23 mouse cellular contexts compared by ENCODE assay signal in the genomic region with DNA sequence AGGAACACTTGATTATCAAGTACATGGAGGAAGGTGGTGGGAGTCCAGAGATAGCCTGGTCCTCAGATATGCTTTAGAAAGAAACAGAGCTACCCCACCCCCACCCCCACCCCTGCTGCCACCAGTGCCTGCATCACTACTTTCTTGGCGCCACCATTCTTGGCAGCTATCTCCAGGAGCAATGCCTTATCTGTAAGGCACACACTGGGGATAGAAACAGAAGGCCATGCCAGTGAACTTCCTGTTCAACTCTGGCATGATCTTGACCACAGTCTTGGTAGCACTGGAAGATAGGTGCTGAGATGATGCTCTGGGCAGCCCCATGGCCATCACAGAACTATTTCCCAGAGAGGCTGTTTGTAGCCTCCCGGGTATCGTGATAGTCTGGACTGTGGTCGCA. TPM values are rescaled to one million over a fixed set of nuclear protein-coding genes. Genes with fewer than 3 reads are reported as not detected.
DNase-seq lines count a peak whose midpoint lies in the region; ATAC-seq lines count a peak whose summit lies in the region.
"Had no signal": no experiment of that assay in that cellular context is flagged by ENCODE, and none has a peak within 500 bp of the region (broad histone marks: within the 10 kb centered on the region; RNA-seq: fewer than 3 reads in every experiment).

No protein-coding gene starts in this region.

- peak; percentile 37; the same call in 1 of the 2 replicates for ATAC-seq in liver, embryonic 12.5 days
- ATAC-seq in granulocyte monocyte progenitor cell, adult 5-6 weeks (replicated peaks; ENCODE audit: poor library complexity, severe bottlenecking), result peak; percentile 14; the same call in 1 of the 2 replicates
- peak; percentile 94 for ATAC-seq in megakaryocyte-erythroid progenitor cell, adult 5-6 weeks (replicated peaks; ENCODE audit: low FRiP score, low TSS enrichment, poor library complexity, severe bottlenecking)
- ATAC-seq in kidney, embryonic 14.5 days (ENCODE audit: low FRiP score, low TSS enrichment), result no peak
- ATAC-seq: forebrain, embryonic 13.5 days; forebrain, postnatal 0 days; hindbrain, postnatal 0 days had no signal

- H3K27ac ChIP-seq in liver, embryonic 12.5 days, result no peak overlapping the region
- no peak overlapping the region for H3K27ac ChIP-seq in kidney, embryonic 14.5 days (ENCODE audit: low read depth, low read length)
- H3K27ac ChIP-seq: embryonic facial prominence, embryonic 12.5 days; forebrain, embryonic 13.5 days; gastrocnemius, adult 2 months; heart, embryonic 10.5 days; hindbrain, embryonic 13.5 days; hindbrain, postnatal 0 days had no signal

- no peaks in the 10 kb centered on the region for H3K9me3 ChIP-seq in liver, embryonic 12.5 days (replicated peaks)
- no peaks in the 10 kb centered on the region for H3K9me3 ChIP-seq in kidney, embryonic 14.5 days (ENCODE audit: control insufficient read depth, low read length)
- H3K9me3 ChIP-seq: embryonic facial prominence, embryonic 12.5 days; forebrain, embryonic 13.5 days; heart, embryonic 10.5 days; hindbrain, embryonic 13.5 days had no signal

- H3K36me3 ChIP-seq in liver, embryonic 12.5 days, result no peaks in the 10 kb centered on the region
- no peaks in the 10 kb centered on the region for H3K36me3 ChIP-seq in kidney, embryonic 14.5 days (ENCODE audit: control insufficient read depth, insufficient read depth, low read length)
- H3K36me3 ChIP-seq: embryonic facial prominence, embryonic 12.5 days; heart, embryonic 10.5 days; hindbrain, embryonic 13.5 days had no signal

- peaks cover 4% of the 10 kb centered on the region; the same call in 1 of the 2 replicates for H3K4me1 ChIP-seq in liver, embryonic 12.5 days
- peaks cover 11% of the 10 kb centered on the region; the same call in 1 of the 2 replicates for H3K4me1 ChIP-seq in kidney, embryonic 14.5 days (ENCODE audit: control insufficient read depth, insufficient read depth, low read length)

- no peak for DNase-seq in liver
- DNase-seq in MEL-GATA-1-ER (ENCODE audit: extremely low read depth, low read depth), result peak; percentile 16
- DNase-seq in gastrocnemius, adult 8-10 months (ENCODE audit: low spot score in 2 of 2), result no peak
- DNase-seq: adrenal gland, adult 8-10 months; adrenal gland, postnatal 36 days; cerebellum, adult 8-10 months; cerebellum, postnatal 14 days; forebrain, postnatal 0 days; gastrocnemius, adult 2 months; gastrocnemius, postnatal 36 days; heart, adult 18-20 months; heart, postnatal 10 days; heart, postnatal 4 days had no signal

- H3K4me3 ChIP-seq in liver, embryonic 12.5 days, result no peak overlapping the region
- H3K4me3 ChIP-seq in kidney, embryonic 14.5 days (ENCODE audit: low read length), result no peak overlapping the region
- H3K4me3 ChIP-seq: embryonic facial prominence, embryonic 12.5 days; forebrain, embryonic 13.5 days; gastrocnemius, adult 2 months; heart, embryonic 10.5 days; hindbrain, embryonic 13.5 days had no signal

- 64% methylated on average over 4 of the region's 4 CpGs for WGBS in liver, embryonic 12.5 days (ENCODE audit: insufficient replicate concordance)
- WGBS in kidney, embryonic 14.5 days, result 95% methylated on average over 4 of the region's 4 CpGs

- no peak overlapping the region for H3K9ac ChIP-seq in liver, embryonic 12.5 days
- no peak overlapping the region for H3K9ac ChIP-seq in kidney, embryonic 14.5 days (ENCODE audit: low read depth, low read length)
- H3K9ac ChIP-seq: embryonic facial prominence, embryonic 12.5 days; forebrain, embryonic 13.5 days; forebrain, postnatal 0 days; hindbrain, embryonic 13.5 days had no signal

- H3K4me2 ChIP-seq in liver, embryonic 12.5 days, result no peak overlapping the region
- H3K4me2 ChIP-seq in kidney, embryonic 14.5 days (replicated peaks; ENCODE audit: low read depth, low read length), result no peak overlapping the region
- H3K4me2 ChIP-seq: embryonic facial prominence, embryonic 12.5 days; forebrain, embryonic 13.5 days; hindbrain, embryonic 13.5 days had no signal

- no peaks in the 10 kb centered on the region; the same call in 1 of the 2 replicates for H3K27me3 ChIP-seq in liver, embryonic 12.5 days (replicated peaks)
- H3K27me3 ChIP-seq in kidney, embryonic 14.5 days (ENCODE audit: control insufficient read depth, insufficient read depth, low read length), result no peaks in the 10 kb centered on the region
- H3K27me3 ChIP-seq: embryonic facial prominence, embryonic 12.5 days; forebrain, embryonic 13.5 days; hindbrain, embryonic 13.5 days had no signal

RNA-seq across cellular contexts. Expression of a gene that starts 55.3 kb away (rescaled TPM):
- polyA plus RNA-seq in liver, embryonic 12.5 days (2016; fragmentation: Nextera tagmentation; extraction: Ambion mirVana), result 0.82 and 0.84 TPM in 2 replicates
- total RNA-seq in granulocyte monocyte progenitor cell, adult 5-6 weeks (2014; fragmentation: Nextera tagmentation), result 0.47 TPM in 1 of 2 replicates, not detected in the other
- 2.0 and 2.6 TPM in 2 replicates for total RNA-seq in granulocyte monocyte progenitor cell, adult 5-6 weeks (2017)
- total RNA-seq in megakaryocyte-erythroid progenitor cell, adult 5-6 weeks (2014; fragmentation: Nextera tagmentation), result not detected in 2 replicates
- total RNA-seq in megakaryocyte-erythroid progenitor cell, adult 5-6 weeks (2017), result not detected in 2 replicates
- 10.8 and 11.7 TPM in 2 replicates for polyA plus RNA-seq in kidney, embryonic 14.5 days (2014; fragmentation: Nextera tagmentation; extraction: Ambion mirVana)
- total RNA-seq in gastrocnemius, adult 8-10 months (2022), result under 1 TPM; 0.22 to 0.67 (median 0.34) TPM
- polyA plus RNA-seq: C2C12 had no signal
